Mouse (Mus musculus) spleen, adult 2 months (tissue): Measurements from ENCODE around the gene Ptges. TPM values are rescaled to one million over a fixed set of nuclear protein-coding genes. Genes with fewer than 3 reads are reported as not detected.
"Not testable (repeated sequence)": the region's sequence is repeated elsewhere in the genome, so short reads cannot be mapped to it uniquely, and the experiment has no call there.

Experiments
- DNase-seq, 2 experiments: peaks; one replicate each; pipeline versions ENCODE4 v3.0.0 to v3.0.0-alpha.2; 2012 to 2021; ENCODE audit warnings: low spot score in 2 of 2, low read depth in 1 of 2
- H3K27ac ChIP-seq: fragments of 200-500 bp; 2 replicates; pipeline ENCODE4 v1.5.1; 2012; ENCODE audit warnings: low read length, inconsistent platforms; ENCODE audit not compliant: insufficient read depth
- H3K27me3 ChIP-seq: fragments of 200-500 bp; 2 replicates; pipeline ENCODE4 v1.6.1; 2012; ENCODE audit warnings: mild to moderate bottlenecking, moderate library complexity, low read length, inconsistent platforms; ENCODE audit not compliant: control insufficient read depth, insufficient read depth
- H3K36me3 ChIP-seq: fragments of 200-500 bp; 2 replicates; pipeline ENCODE4 v1.6.1; 2012; ENCODE audit warnings: mild to moderate bottlenecking, low read length, inconsistent platforms; ENCODE audit not compliant: control insufficient read depth, insufficient read depth
- H3K4me1 ChIP-seq: fragments of 200-500 bp; 2 replicates; pipeline ENCODE4 v1.6.1; 2011; ENCODE audit warnings: inconsistent platforms; ENCODE audit not compliant: control insufficient read depth, insufficient read depth, insufficient read length
- H3K4me3 ChIP-seq: fragments of 200-500 bp; 2 replicates; pipeline ENCODE4 v1.5.1; 2011; ENCODE audit warnings: mild to moderate bottlenecking, inconsistent platforms; ENCODE audit not compliant: insufficient read depth, insufficient read length; ENCODE audit errors: extremely low read depth
- CTCF ChIP-seq: fragments of 200-500 bp; IDR thresholded peaks from 2 replicates; pipeline ENCODE4 v1.5.1; 2011; ENCODE audit warnings: mild to moderate bottlenecking, inconsistent platforms; ENCODE audit not compliant: insufficient read depth, insufficient read length, insufficient replicate concordance; ENCODE audit errors: extremely low read depth
- POLR2A ChIP-seq: fragments of 200-500 bp; IDR thresholded peaks from 2 replicates; pipeline ENCODE4 v1.6.1; 2011; ENCODE audit warnings: low read depth, low read length, inconsistent platforms
- WGBS: fragments of 180-500 bp; shearing (Covaris S2); methylation state at CpG from one replicate; pipeline ENCODE4 v1.1.7; 2018; 5-methylcytosine and 5-hydroxymethylcytosine counted together
- polyA plus RNA-seq: library from polyadenylated mRNA; depleted of rRNA; stranded (reverse); fragments of >200 nt; gene quantifications from 2 replicates; pipeline ENCODE4 v1.2.3, GENCODE M21; 2012

The Ptges gene
- polyA plus RNA-seq, 1 experiment, result 14.3 TPM

GRCm38 (mm10) chr2:30941586-30941985 lies 11.9 kb upstream of the Ptges start:
- no peak overlapping the region for H3K4me3 ChIP-seq
- H3K27me3 ChIP-seq, result no peaks in the 10 kb centered on the region
- no peak for DNase-seq
- no peaks in the 10 kb centered on the region for H3K36me3 ChIP-seq
- no peak for TF ChIP-seq CTCF
- TF ChIP-seq POLR2A, result no peak
- H3K27ac ChIP-seq, result no peak overlapping the region
- H3K4me1 ChIP-seq, result no peaks in the 10 kb centered on the region
- 72% methylated on average over 5 of the region's 5 CpGs for WGBS

- WGBS, result 74% methylated on average over 4 of the region's 4 CpGs
These were observed 8.9 kb upstream of the Ptges start for GRCm38 (mm10) chr2:30938574-30938991.

GRCm38 (mm10) chr2:30937731-30938130 lies 8.1 kb upstream of the Ptges start:
- H3K4me1 ChIP-seq, result no peaks in the 10 kb centered on the region
- no peaks in the 10 kb centered on the region for H3K27me3 ChIP-seq
- no peak for DNase-seq
- H3K36me3 ChIP-seq, result no peaks in the 10 kb centered on the region
- TF ChIP-seq POLR2A, result no peak
- TF ChIP-seq CTCF, result no peak
- H3K27ac ChIP-seq, result no peak overlapping the region
- no peak overlapping the region for H3K4me3 ChIP-seq
- 81% methylated on average over 8 of the region's 8 CpGs for WGBS

More at GRCm38 (mm10) chr2:30938574-30938991, 8.9 kb upstream of the Ptges start:
- H3K27ac ChIP-seq, result no peak overlapping the region
- TF ChIP-seq POLR2A (no peak), CTCF (no peak)
- H3K4me3 ChIP-seq, result no peak overlapping the region
- H3K27me3 ChIP-seq, result no peaks in the 10 kb centered on the region
- H3K4me1 ChIP-seq, result no peaks in the 10 kb centered on the region
- no peak for DNase-seq
- no peaks in the 10 kb centered on the region for H3K36me3 ChIP-seq

- Histone ChIP-seq H3K4me3 (no peak overlapping the region), H3K27ac (no peak overlapping the region), H3K4me1 (no peaks in the 10 kb centered on the region), H3K36me3 (no peaks in the 10 kb centered on the region), H3K27me3 (no peaks in the 10 kb centered on the region)
- no peak for DNase-seq
- WGBS, result 89% methylated on average over 3 of the region's 3 CpGs
- TF ChIP-seq CTCF (no peak), POLR2A (no peak)
These were observed 7.1 kb upstream of the Ptges start for GRCm38 (mm10) chr2:30936808-30937207.

DNA sequence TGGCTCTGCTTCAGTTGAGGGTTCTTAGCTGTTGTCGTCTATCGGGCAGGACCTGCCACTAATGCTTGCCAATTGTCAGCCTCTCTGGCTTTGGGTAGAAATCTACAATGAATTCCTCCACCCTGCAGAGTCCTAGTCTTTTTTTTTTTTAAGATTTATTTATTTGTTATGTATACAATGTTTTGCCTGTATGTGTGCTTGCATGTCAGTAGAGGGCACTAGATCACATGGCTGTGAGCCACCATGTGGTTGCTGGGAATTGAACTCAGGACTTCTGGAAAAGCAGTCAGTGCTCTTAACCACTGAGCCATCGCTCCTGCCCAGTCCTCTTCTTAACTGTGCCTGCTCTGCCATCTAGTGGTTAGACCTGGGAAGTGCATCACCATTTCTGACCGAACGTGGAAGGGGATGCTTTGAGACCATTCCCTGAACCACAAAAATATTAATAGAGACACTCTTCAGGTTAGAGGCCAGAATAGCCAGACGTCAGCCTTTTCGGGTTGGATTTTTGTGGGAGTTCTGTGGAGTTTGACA lies 4.3 kb upstream of the Ptges start:
- Histone ChIP-seq H3K27ac (no peak overlapping the region), H3K4me3 (no peak overlapping the region), H3K4me1 (no peaks in the 10 kb centered on the region; the same call in 1 of the 2 replicates), H3K36me3 (no peaks in the 10 kb centered on the region), H3K27me3 (no peaks in the 10 kb centered on the region)
- peak; percentile 36 to 62 for DNase-seq
- no peak for TF ChIP-seq POLR2A
- peak; percentile 68; the same call in 1 of the 2 replicates for TF ChIP-seq CTCF
- 18% methylated on average over 7 of the region's 7 CpGs for WGBS

DNA sequence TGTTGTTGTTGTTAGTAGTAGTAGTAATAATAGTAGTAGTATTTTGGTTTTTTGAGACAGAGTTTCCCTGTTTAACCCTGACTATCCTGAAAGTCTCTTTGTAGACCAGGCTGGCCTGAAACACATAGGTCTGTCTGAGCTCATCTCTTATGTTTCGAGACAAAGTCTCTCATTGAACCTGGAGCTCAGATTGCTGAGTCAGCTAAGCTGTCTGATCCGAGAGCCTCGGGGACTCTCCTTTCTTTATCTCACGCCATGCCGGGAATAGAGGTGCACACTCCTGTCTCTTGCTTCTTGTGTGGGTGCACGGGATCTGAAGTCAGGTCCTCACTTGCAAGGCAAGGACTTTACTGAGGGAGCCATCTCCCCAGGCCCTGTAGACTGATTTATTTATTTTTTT lies 3.4 kb upstream of the Ptges start:
- H3K4me3 ChIP-seq, result no peak overlapping the region
- DNase-seq, result no peak
- 85% methylated on average over 6 of the region's 6 CpGs for WGBS
- no peaks in the 10 kb centered on the region; the same call in 1 of the 2 replicates for H3K4me1 ChIP-seq
- no peaks in the 10 kb centered on the region for H3K36me3 ChIP-seq
- H3K27me3 ChIP-seq, result no peaks in the 10 kb centered on the region
- TF ChIP-seq CTCF (no peak), POLR2A (no peak)
- no peak overlapping the region for H3K27ac ChIP-seq

DNA sequence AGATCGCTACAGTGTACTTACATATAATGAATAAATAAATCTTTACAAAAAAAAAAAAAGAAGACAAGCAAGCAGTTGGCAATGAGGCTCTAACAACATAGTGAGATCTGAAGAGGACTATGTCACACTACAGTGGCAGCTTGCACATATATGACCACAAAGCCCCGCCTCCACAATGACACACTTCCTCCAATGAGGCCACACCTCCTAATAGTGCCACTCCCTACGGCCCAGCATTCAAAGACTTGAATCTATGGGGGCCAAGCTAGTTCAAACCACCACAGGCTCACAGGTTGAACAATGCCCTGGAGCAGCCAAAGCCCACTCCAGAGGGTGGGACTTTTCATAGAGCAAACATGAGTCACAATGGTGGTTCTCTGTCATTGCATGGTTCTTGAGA lies 2.3 kb upstream of the Ptges start:
- no peaks in the 10 kb centered on the region; the same call in 1 of the 2 replicates for H3K4me1 ChIP-seq
- H3K36me3 ChIP-seq, result no peaks in the 10 kb centered on the region
- H3K27me3 ChIP-seq, result no peaks in the 10 kb centered on the region
- 73% methylated on average over 3 of the region's 3 CpGs for WGBS
- no peak for DNase-seq
- H3K27ac ChIP-seq, result no peak overlapping the region
- H3K4me3 ChIP-seq, result no peak overlapping the region
- TF ChIP-seq POLR2A (no peak), CTCF (no peak)

DNA sequence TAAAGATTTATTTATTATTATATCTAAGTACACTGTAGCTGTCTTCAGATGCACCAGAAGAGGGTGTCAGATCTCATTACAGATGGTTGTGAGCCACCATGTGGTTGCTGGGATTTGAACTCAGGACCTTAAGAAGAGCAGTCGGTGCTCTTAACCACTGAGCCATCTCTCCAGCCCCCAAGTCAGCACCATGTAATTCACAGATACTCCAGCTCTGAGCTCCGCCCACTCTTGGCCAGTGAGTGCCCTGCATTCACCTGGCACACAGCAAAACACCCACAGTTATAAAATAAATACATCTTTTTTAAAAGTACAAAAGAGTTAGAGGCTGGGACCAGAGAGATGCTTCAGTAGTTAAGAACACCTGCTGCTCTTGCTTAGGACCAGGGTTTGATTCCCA lies 1.2 kb upstream of the Ptges start:
- WGBS, result 83% methylated on average over 2 of the region's 2 CpGs
- not testable (repeated sequence) for H3K27me3 ChIP-seq, H3K4me1 ChIP-seq, H3K4me3 ChIP-seq, H3K27ac ChIP-seq, DNase-seq, H3K36me3 ChIP-seq
